Mouse (Mus musculus): Measurements from ENCODE around the gene Srp9.

- TF ChIP-seq CTCF (IDR thresholded peaks at IDR 0.05; ENCODE audit: extremely low read depth, insufficient read depth, insufficient read length, insufficient replicate concordance) (no peak), POLR2A (IDR thresholded peaks at IDR 0.05; ENCODE audit: low read depth, low read length) (no peak)
Measured at GRCm38 (mm10) chr1:182100403-182100802, 24.1 kb upstream of the Srp9 start.

Measured in spleen, adult 2 months (tissue).